Mouse (Mus musculus): ENCODE data around the gene Ech1.

The Ech1 gene

GRCm38 (mm10) chr7:28865481-28866300, 40.7 kb downstream of the Ech1 start:
- DNase-seq = peak; percentile 68

GRCm38 (mm10) chr7:28866769-28867507, 41.9 kb downstream of the Ech1 start:
- DNase-seq = no peak

GRCm38 (mm10) chr7:28867508-28868340, 42.7 kb downstream of the Ech1 start:
- DNase-seq = peak; percentile 70

GRCm38 (mm10) chr7:28870901-28871664, 46.1 kb downstream of the Ech1 start:
- DNase-seq = no peak

- DNase-seq = no peak
Measured at GRCm38 (mm10) chr7:28874565-28874964, 49.5 kb downstream of the Ech1 start.

- DNase-seq = no peak
Measured at GRCm38 (mm10) chr7:28876099-28876498, 51.1 kb downstream of the Ech1 start.

- no peak for DNase-seq
Measured at GRCm38 (mm10) chr7:28877155-28877554, 52.1 kb downstream of the Ech1 start.

- DNase-seq = no peak
Measured at GRCm38 (mm10) chr7:28877856-28878255, 52.8 kb downstream of the Ech1 start.

GRCm38 (mm10) chr7:28879606-28880005, 54.6 kb downstream of the Ech1 start:
- no peak for DNase-seq

- DNase-seq = no peak
Measured at GRCm38 (mm10) chr7:28880554-28880953, 55.5 kb downstream of the Ech1 start.

- DNase-seq = no peak
Measured at GRCm38 (mm10) chr7:28881199-28881598, 56.2 kb downstream of the Ech1 start, which contains the start of gene Capn12. Capn12 (plus strand) TSS chr7:28881422.

Measured in kidney, adult 11 months (tissue).